Mouse (Mus musculus) testis, postnatal 10 days (tissue): ENCODE data around the gene Erich4.
A peak's percentile ranks its signal among the peaks of the same experiment; 100 is the strongest.

Source experiments
- DNase-seq: peaks from one replicate; pipeline ENCODE4 v3.0.0; 2021; ENCODE audit warnings: low spot score

The Erich4 gene

GRCm38 (mm10) chr7:25615706-25616011 is at the start of gene Erich4:
Gene Erich4 (minus strand): TSS chr7:25615892.
- DNase-seq = no peak

- DNase-seq = peak; percentile 99
These were observed 43.2 kb upstream of the Erich4 start, which contains the start of the genes Bckdha and Exosc5 for GRCm38 (mm10) chr7:25658657-25659472. Gene Bckdha (minus strand): TSS chr7:25658981. Gene Exosc5 (plus strand): TSS chr7:25659164.

- DNase-seq = no peak
These were observed 42.1 kb upstream of the Erich4 start for GRCm38 (mm10) chr7:25657785-25658184.

- no peak for DNase-seq
These were observed 40.1 kb upstream of the Erich4 start for GRCm38 (mm10) chr7:25655601-25656428.

GRCm38 (mm10) chr7:25652244-25652759 is 36.6 kb upstream of the Erich4 start:
- DNase-seq = no peak

GRCm38 (mm10) chr7:25651281-25651680 is 35.6 kb upstream of the Erich4 start:
- no peak for DNase-seq

GRCm38 (mm10) chr7:25649839-25650238 is 34.1 kb upstream of the Erich4 start:
- DNase-seq = no peak

- DNase-seq = no peak
These were observed 32.0 kb upstream of the Erich4 start for GRCm38 (mm10) chr7:25647574-25648123.

- no peak for DNase-seq
These were observed 29.4 kb upstream of the Erich4 start for GRCm38 (mm10) chr7:25645074-25645473.

- peak; percentile 69 for DNase-seq
These were observed 28.9 kb upstream of the Erich4 start for GRCm38 (mm10) chr7:25644631-25645030.

- no peak for DNase-seq
These were observed 28.4 kb upstream of the Erich4 start for GRCm38 (mm10) chr7:25644136-25644535.

- no peak for DNase-seq
These were observed 24.1 kb upstream of the Erich4 start for GRCm38 (mm10) chr7:25639754-25640153.

GRCm38 (mm10) chr7:25637099-25637498 is 21.4 kb upstream of the Erich4 start:
- no peak for DNase-seq

- no peak for DNase-seq
These were observed 20.7 kb upstream of the Erich4 start for GRCm38 (mm10) chr7:25636373-25636772.

- no peak for DNase-seq
These were observed 17.0 kb upstream of the Erich4 start for GRCm38 (mm10) chr7:25632679-25633078.

- DNase-seq = no peak
These were observed 12.6 kb upstream of the Erich4 start for GRCm38 (mm10) chr7:25628323-25628620.

- peak; percentile 90 for DNase-seq
These were observed 12.0 kb upstream of the Erich4 start for GRCm38 (mm10) chr7:25627431-25628322.

GRCm38 (mm10) chr7:25626509-25627430 is 11.1 kb upstream of the Erich4 start, which contains the start of gene B3gnt8:
Gene B3gnt8 (plus strand): TSS chr7:25626654.
- DNase-seq = peak; percentile 71

GRCm38 (mm10) chr7:25625594-25626250 is 10.0 kb upstream of the Erich4 start:
- peak; percentile 78 for DNase-seq

GRCm38 (mm10) chr7:25624851-25625250 is 9.2 kb upstream of the Erich4 start:
- DNase-seq = no peak
